Mouse (Mus musculus): ENCODE measurements at regions not wholly inside any gene's neighbourhood (a gene's known extent, or its start where the extent isn't known, plus 50 kb on each side); places are given as distances from the start of the nearest gene placed in this dataset.

- DNase-seq (ENCODE audit: extremely low read depth): no peak
- Histone ChIP-seq H3K4me3 (replicated peaks in 1 of 3; ENCODE audit: low read depth in 2 of 3, low read length in 2 of 3, poor library complexity in 1 of 3) (no peak overlapping the region), H3K27me3 (replicated peaks) (no peaks in the 10 kb centered on the region), H3K27ac (ENCODE audit: insufficient read depth, low read depth) (no peak overlapping the region), H3K4me1 (ENCODE audit: control insufficient read depth in 1 of 2, insufficient read depth in 2 of 2) (no peaks in the 10 kb centered on the region), H3K9ac (ENCODE audit: insufficient read depth, low read depth) (no peak overlapping the region), H3K36me3 (replicated peaks in 1 of 2; ENCODE audit: control insufficient read depth in 1 of 2, insufficient read depth in 1 of 2, low read length in 1 of 2) (no peaks in the 10 kb centered on the region), H3K4me2 (ENCODE audit: insufficient read depth, low read depth, poor library complexity, severe bottlenecking) (no peak overlapping the region), H3K79me2 (replicated peaks; ENCODE audit: control insufficient read depth, extremely low read depth, insufficient read depth, poor library complexity, severe bottlenecking) (no peaks in the 10 kb centered on the region), H3K9me3 (replicated peaks; ENCODE audit: low read length) (no peaks in the 10 kb centered on the region)
- no peak for TF ChIP-seq ETS1 (conservative IDR thresholded peaks at IDR 0.05; ENCODE audit: low read depth, low read length)
- no peak for TF ChIP-seq TCF12 (IDR thresholded peaks at IDR 0.05; ENCODE audit: low read depth, low read length)
- no peak for TF ChIP-seq JUND (conservative IDR thresholded peaks at IDR 0.05; ENCODE audit: low read depth, low read length)
- TF ChIP-seq PAX5 (IDR thresholded peaks at IDR 0.05; ENCODE audit: low read length): no peak
- TF ChIP-seq ZNF384 (IDR thresholded peaks at IDR 0.05; ENCODE audit: low read depth, low read length): no peak
- in situ Hi-C loops (cut with MboI; ENCODE audit: low pct_ligation_motif_present, low pct_unique_long_range_greater_than_20kb, low sequenced_read_pairs): no loop called here
- dilution Hi-C loops (cut with MboI; ENCODE audit: extremely low pct_ligation_motif_present, extremely low pct_unique_long_range_greater_than_20kb, low sequenced_read_pairs): no loop called here
Observed at GRCm38 (mm10) chr8:41869681-41870356, 452.9 kb upstream of the Frg1 start.

- Histone ChIP-seq H3K9me3 (replicated peaks; ENCODE audit: low read length) (peaks cover 2% of the 10 kb centered on the region), H3K79me2 (replicated peaks; ENCODE audit: control insufficient read depth, extremely low read depth, insufficient read depth, poor library complexity, severe bottlenecking) (no peaks in the 10 kb centered on the region), H3K4me1 (ENCODE audit: control insufficient read depth in 1 of 2, insufficient read depth in 2 of 2) (no peaks in the 10 kb centered on the region), H3K4me2 (ENCODE audit: insufficient read depth, low read depth, poor library complexity, severe bottlenecking) (no peak overlapping the region), H3K9ac (ENCODE audit: insufficient read depth, low read depth) (no peak overlapping the region), H3K27ac (ENCODE audit: insufficient read depth, low read depth) (no peak overlapping the region), H3K4me3 (replicated peaks in 1 of 3; ENCODE audit: low read depth in 2 of 3, low read length in 2 of 3, poor library complexity in 1 of 3) (no peak overlapping the region), H3K36me3 (replicated peaks in 1 of 2; ENCODE audit: control insufficient read depth in 1 of 2, insufficient read depth in 1 of 2, low read length in 1 of 2) (no peaks in the 10 kb centered on the region), H3K27me3 (replicated peaks) (no peaks in the 10 kb centered on the region)
- in situ Hi-C loops (cut with MboI; ENCODE audit: low pct_ligation_motif_present, low pct_unique_long_range_greater_than_20kb, low sequenced_read_pairs) (no loop called here), dilution Hi-C loops (cut with MboI; ENCODE audit: extremely low pct_ligation_motif_present, extremely low pct_unique_long_range_greater_than_20kb, low sequenced_read_pairs) (no loop called here)
- no peak for TF ChIP-seq MAX (IDR thresholded peaks at IDR 0.05; ENCODE audit: low read length)
- no peak for TF ChIP-seq SMC3 (IDR thresholded peaks at IDR 0.05; ENCODE audit: low read depth, low read length)
- no peak for TF ChIP-seq JUND (conservative IDR thresholded peaks at IDR 0.05; ENCODE audit: low read depth, low read length)
- TF ChIP-seq KAT2A (IDR thresholded peaks at IDR 0.05; ENCODE audit: insufficient replicate concordance, low read length): no peak
- TF ChIP-seq USF1 (IDR thresholded peaks at IDR 0.05; ENCODE audit: low read depth, low read length): no peak
- no peak for TF ChIP-seq ZNF384 (IDR thresholded peaks at IDR 0.05; ENCODE audit: low read depth, low read length)
- TF ChIP-seq NELFE (IDR thresholded peaks at IDR 0.05; ENCODE audit: low read depth, low read length): no peak
- no peak for TF ChIP-seq IRF4 (IDR thresholded peaks at IDR 0.05; ENCODE audit: low read depth, low read length)
- TF ChIP-seq TBP (conservative IDR thresholded peaks at IDR 0.05; ENCODE audit: low read depth, low read length): no peak
- TF ChIP-seq CHD2 (IDR thresholded peaks at IDR 0.05; ENCODE audit: low read length): no peak
- TF ChIP-seq JUN (IDR thresholded peaks at IDR 0.05; ENCODE audit: insufficient read depth, low read depth, low read length): no peak
- TF ChIP-seq MEF2A (IDR thresholded peaks at IDR 0.05; ENCODE audit: borderline replicate concordance, low read depth, low read length): no peak
- no peak for TF ChIP-seq HCFC1 (IDR thresholded peaks at IDR 0.05; ENCODE audit: low read depth, low read length)
- TF ChIP-seq MYC (IDR thresholded peaks at IDR 0.05; ENCODE audit: low read depth, low read length): no peak
- no peak for TF ChIP-seq RAD21 (IDR thresholded peaks at IDR 0.05; ENCODE audit: low read depth, low read length)
- no peak for TF ChIP-seq BHLHE40 (IDR thresholded peaks at IDR 0.05; ENCODE audit: low read depth, low read length)
- TF ChIP-seq EP300 (IDR thresholded peaks at IDR 0.05; ENCODE audit: low read length): no peak
- DNase-seq (ENCODE audit: extremely low read depth): no peak
Observed at GRCm38 (mm10) chr8:41860918-41861317, 444.0 kb upstream of the Frg1 start.

Data from CH12.LX (cell line).